Mouse (Mus musculus) brain, embryonic 14.5 days (tissue): Measurements from ENCODE around the gene Pknox2. TPM values are rescaled to one million over a fixed set of nuclear protein-coding genes. Genes with fewer than 3 reads are reported as not detected.

Source experiments
- DNase-seq: peaks from one replicate; pipeline ENCODE4 v3.0.0-alpha.2; 2011; ENCODE audit warnings: low read depth
- CTCF ChIP-seq: fragments of 200-500 bp; IDR thresholded peaks from 2 replicates; pipeline ENCODE4 v1.5.1; 2012; ENCODE audit warnings: inconsistent platforms, mild to moderate bottlenecking, moderate library complexity, borderline replicate concordance; ENCODE audit not compliant: insufficient read depth, insufficient read length; ENCODE audit errors: extremely low read depth
- POLR2A ChIP-seq: fragments of 200-500 bp; IDR thresholded peaks from 2 replicates; pipeline ENCODE4 v1.6.1; 2012; ENCODE audit warnings: mild to moderate bottlenecking, inconsistent platforms, borderline replicate concordance; ENCODE audit not compliant: poor library complexity, insufficient read depth, insufficient read length, severe bottlenecking; ENCODE audit errors: extremely low read depth
- polyA plus RNA-seq: library from polyadenylated mRNA; depleted of rRNA; stranded (reverse); fragments of >200 nt; gene quantifications from 2 replicates; pipeline ENCODE4 v1.2.3, GENCODE M21; 2012

Pknox2 gene
- polyA plus RNA-seq, 1 experiment: 38.3 TPM

GRCm38 (mm10) chr9:37037405-37037804, 109.8 kb downstream of the Pknox2 start:
- TF ChIP-seq POLR2A: no peak
- DNase-seq: no peak

- TF ChIP-seq POLR2A (no peak), CTCF (peak; percentile 16; the same call in 1 of the 2 replicates)
- no peak for DNase-seq
These were observed 112.0 kb downstream of the Pknox2 start for GRCm38 (mm10) chr9:37035248-37035647.

GRCm38 (mm10) chr9:37034316-37034715, 112.9 kb downstream of the Pknox2 start:
- DNase-seq: no peak
- TF ChIP-seq POLR2A: no peak
- no peak for TF ChIP-seq CTCF

GRCm38 (mm10) chr9:37030347-37031213, 116.6 kb downstream of the Pknox2 start:
- DNase-seq: peak; percentile 69
- no peak for TF ChIP-seq POLR2A
- no peak for TF ChIP-seq CTCF

- no peak for TF ChIP-seq POLR2A
- no peak for TF ChIP-seq CTCF
- DNase-seq: no peak
These were observed 117.3 kb downstream of the Pknox2 start for GRCm38 (mm10) chr9:37029811-37030346.

GRCm38 (mm10) chr9:37027825-37028575, 119.2 kb downstream of the Pknox2 start:
- DNase-seq: peak; percentile 83
- TF ChIP-seq CTCF (no peak), POLR2A (no peak)

- TF ChIP-seq POLR2A (no peak), CTCF (no peak)
- peak; percentile 86 for DNase-seq
These were observed 121.3 kb downstream of the Pknox2 start for GRCm38 (mm10) chr9:37025913-37026312.

- peak; percentile 50 for DNase-seq
- no peak for TF ChIP-seq CTCF
- TF ChIP-seq POLR2A: no peak
These were observed 125.5 kb downstream of the Pknox2 start for GRCm38 (mm10) chr9:37021586-37022230.

GRCm38 (mm10) chr9:37018154-37018553, 129.1 kb downstream of the Pknox2 start:
- peak; percentile 38 for DNase-seq
- TF ChIP-seq CTCF (no peak), POLR2A (no peak)

- no peak for DNase-seq
- no peak for TF ChIP-seq POLR2A
- TF ChIP-seq CTCF: no peak
These were observed 130.0 kb downstream of the Pknox2 start for GRCm38 (mm10) chr9:37017169-37017568.

- no peak for DNase-seq
- TF ChIP-seq POLR2A: no peak
- no peak for TF ChIP-seq CTCF
These were observed 131.0 kb downstream of the Pknox2 start for GRCm38 (mm10) chr9:37016165-37016564.

GRCm38 (mm10) chr9:37013565-37013964, 133.6 kb downstream of the Pknox2 start:
- TF ChIP-seq POLR2A (no peak), CTCF (no peak)
- peak; percentile 78 for DNase-seq
